Mouse (Mus musculus) heart, embryonic 12.5 days (tissue): ENCODE measurements around the gene Olfr1066. TPM values are rescaled to one million over a fixed set of nuclear protein-coding genes. Genes with fewer than 3 reads are reported as not detected.
"Not testable (repeated sequence)": the region's sequence is repeated elsewhere in the genome, so short reads cannot be mapped to it uniquely, and the experiment has no call there.

Source experiments
- ATAC-seq: fragments of 200-750 bp; cut with Nextera tagmentation; 2 replicates; pipeline ENCODE4 v1.8.0; 2017; ENCODE audit warnings: moderate TSS enrichment, moderate library complexity; ENCODE audit not compliant: insufficient number of reproducible peaks, low FRiP score
- H3K27ac ChIP-seq: fragments of 300-500 bp; sonication (generic); 2 replicates; pipeline ENCODE4 v1.5.1; 2016; ENCODE audit warnings: mild to moderate bottlenecking, moderate library complexity; ENCODE audit not compliant: poor library complexity, severe bottlenecking
- H3K27me3 ChIP-seq: fragments of 300-500 bp; sonication (generic); replicated peaks from 2 replicates; pipeline ENCODE4 v1.6.1; 2016; ENCODE audit warnings: mild to moderate bottlenecking, moderate library complexity
- H3K36me3 ChIP-seq: fragments of 300-500 bp; sonication (generic); 2 replicates; pipeline ENCODE4 v1.6.1; 2016; ENCODE audit warnings: mild to moderate bottlenecking, moderate library complexity
- H3K4me1 ChIP-seq: fragments of 300-500 bp; sonication (generic); replicated peaks from 2 replicates; pipeline ENCODE4 v1.6.1; 2016; ENCODE audit warnings: mild to moderate bottlenecking
- H3K4me2 ChIP-seq: fragments of 300-500 bp; sonication (generic); 2 replicates; pipeline ENCODE4 v1.6.1; 2016; ENCODE audit warnings: mild to moderate bottlenecking, moderate library complexity
- H3K4me3 ChIP-seq: fragments of 300-500 bp; sonication (generic); 2 replicates; pipeline ENCODE4 v1.5.1; 2016; ENCODE audit warnings: mild to moderate bottlenecking
- H3K9ac ChIP-seq: fragments of 300-500 bp; sonication (generic); 2 replicates; pipeline ENCODE4 v1.6.1; 2016; ENCODE audit warnings: mild to moderate bottlenecking, moderate library complexity
- H3K9me3 ChIP-seq: fragments of 300-500 bp; sonication (generic); replicated peaks from 2 replicates; pipeline ENCODE4 v1.6.1; 2016; ENCODE audit warnings: mild to moderate bottlenecking, moderate library complexity
- WGBS: fragments of 180-500 bp; shearing (Covaris S2); methylation state at CpG from one replicate; pipeline ENCODE4 v1.1.7; 2016; 5-methylcytosine and 5-hydroxymethylcytosine counted together
- polyA plus RNA-seq: library from polyadenylated mRNA; unstranded; fragments of >200 nt; fragmentation: Nextera tagmentation; extraction: Ambion mirVana; gene quantifications from 2 replicates; pipeline ENCODE4 v1.2.1, GENCODE M21; 2016

Gene Olfr1066
- polyA plus RNA-seq = not detected in 2 replicates

DNA sequence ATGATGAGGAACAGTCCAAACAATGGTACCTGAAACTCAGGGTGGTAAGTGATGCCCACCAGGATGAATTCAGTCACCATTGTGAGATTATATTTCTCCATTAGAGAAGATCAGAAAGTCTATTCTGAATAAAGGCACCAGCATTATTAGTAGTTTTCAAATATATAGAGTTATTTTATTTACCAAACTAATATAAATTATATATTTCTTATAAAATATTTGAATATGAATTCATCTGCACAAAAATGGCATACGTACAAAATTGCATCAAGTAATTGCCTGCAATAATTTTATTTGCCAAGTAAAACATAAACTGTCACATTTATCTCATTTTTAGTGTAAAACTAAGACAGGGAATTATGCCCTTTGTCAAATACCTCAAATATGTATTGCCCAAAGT lies at the start of gene Olfr1066:
Gene Olfr1066, minus strand, starts transcription at position 101 of the 400 bp plus-strand sequence.
- Histone ChIP-seq H3K9ac (no peak within 1 kb of the TSS), H3K4me3 (no peak within 1 kb of the TSS), H3K36me3 (no peaks in the 10 kb centered on the region), H3K4me2 (no peak within 1 kb of the TSS), H3K27me3 (no peaks in the 10 kb centered on the region), H3K9me3 (no peaks in the 10 kb centered on the region), H3K27ac (no peak within 1 kb of the TSS), H3K4me1 (no peaks in the 10 kb centered on the region)
- 80% methylated on average over 1 of the region's 1 CpGs for WGBS
- ATAC-seq = no peak

DNA sequence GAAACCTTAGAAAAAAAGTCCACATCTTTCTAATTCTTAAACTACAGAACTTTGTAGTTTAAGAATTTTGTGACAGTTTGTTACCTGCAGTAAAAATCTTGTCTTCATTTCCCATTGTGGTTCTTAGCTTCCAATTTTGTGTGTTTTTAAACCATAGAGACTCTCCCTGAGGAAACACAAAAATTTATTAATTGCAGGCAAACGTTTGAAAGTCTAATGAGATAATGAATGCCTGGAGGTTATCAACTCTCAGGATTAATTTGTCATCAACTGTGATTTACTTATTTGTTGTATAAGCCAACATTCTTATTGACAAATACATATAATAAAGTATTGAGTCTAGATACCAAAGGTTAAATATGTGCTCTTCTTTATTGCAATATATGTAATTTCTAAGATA lies 31.2 kb upstream of the Olfr1066 start, which contains the start of gene Olfr228:
Gene Olfr228, minus strand, starts transcription at position 101 of the 400 bp plus-strand sequence.
- Histone ChIP-seq H3K27ac (no peak within 1 kb of the TSS), H3K4me3 (no peak within 1 kb of the TSS), H3K4me1 (no peaks in the 10 kb centered on the region), H3K9ac (no peak within 1 kb of the TSS), H3K9me3 (no peaks in the 10 kb centered on the region), H3K27me3 (no peaks in the 10 kb centered on the region), H3K36me3 (no peaks in the 10 kb centered on the region), H3K4me2 (no peak within 1 kb of the TSS)
- WGBS = 35% methylated on average over 1 of the region's 1 CpGs
- ATAC-seq = no peak

DNA sequence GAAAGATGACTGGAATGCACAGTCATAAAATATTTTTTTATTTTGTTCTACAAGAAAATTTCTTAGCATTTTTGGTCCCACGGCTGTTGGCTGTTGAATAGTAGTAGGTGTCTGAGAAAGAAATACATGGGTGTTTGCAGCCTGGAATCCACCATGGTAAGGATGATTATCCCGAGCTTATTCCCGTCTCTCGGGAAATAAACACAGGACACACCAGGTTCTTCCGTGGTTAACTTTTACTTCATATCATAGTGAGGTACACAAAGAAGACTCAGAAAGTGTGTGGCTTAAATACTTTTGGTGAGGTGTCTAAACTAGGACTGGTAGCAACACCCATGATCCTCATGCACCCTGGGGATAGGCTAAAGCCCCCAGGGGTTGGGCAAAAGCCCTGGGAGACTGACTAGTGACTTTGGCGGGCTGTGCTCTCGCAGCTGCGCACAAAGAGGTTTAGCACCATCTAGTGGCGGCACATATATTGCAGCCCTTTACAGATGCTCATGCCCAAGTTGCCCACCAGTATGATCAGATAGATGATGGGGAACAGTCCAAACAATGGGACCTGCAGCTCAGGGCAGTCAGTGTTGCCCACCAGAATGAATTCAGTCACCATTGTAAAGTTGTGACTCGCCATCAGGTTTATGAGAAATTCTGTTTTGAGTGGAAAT lies 8.5 kb upstream of the Olfr1066 start:
- no peak for ATAC-seq
- Histone ChIP-seq H3K36me3 (no peaks in the 10 kb centered on the region), H3K9ac (no peak overlapping the region), H3K9me3 (no peaks in the 10 kb centered on the region), H3K4me3 (no peak overlapping the region), H3K27ac (no peak overlapping the region), H3K4me2 (peak overlapping the region; percentile 50; the same call in 1 of the 2 replicates), H3K4me1 (no peaks in the 10 kb centered on the region), H3K27me3 (no peaks in the 10 kb centered on the region)
- 32% methylated on average over 10 of the region's 10 CpGs for WGBS

- 30% methylated on average over 1 of the region's 1 CpGs for WGBS
- Histone ChIP-seq H3K27me3 (no peaks in the 10 kb centered on the region), H3K9ac (no peak overlapping the region), H3K9me3 (no peaks in the 10 kb centered on the region), H3K4me3 (no peak overlapping the region), H3K4me2 (no peak overlapping the region), H3K27ac (no peak overlapping the region), H3K36me3 (no peaks in the 10 kb centered on the region), H3K4me1 (no peaks in the 10 kb centered on the region)
- no peak for ATAC-seq
Measured at GRCm38 (mm10) chr2:86460434-86460833, 4.4 kb upstream of the Olfr1066 start.

GRCm38 (mm10) chr2:86450491-86450890 lies 5.6 kb downstream of the Olfr1066 start, which contains the start of gene Olfr1065:
TSS of gene Olfr1065 (minus strand) at chr2:86450591.
- not testable (repeated sequence) for H3K9ac ChIP-seq, H3K36me3 ChIP-seq, ATAC-seq, H3K27ac ChIP-seq, H3K4me3 ChIP-seq, H3K9me3 ChIP-seq, H3K4me1 ChIP-seq, H3K4me2 ChIP-seq, H3K27me3 ChIP-seq
- WGBS = 78% methylated on average over 1 of the region's 1 CpGs

- H3K9ac ChIP-seq, H3K36me3 ChIP-seq, H3K27ac ChIP-seq, H3K4me2 ChIP-seq, H3K27me3 ChIP-seq, H3K4me1 ChIP-seq, H3K9me3 ChIP-seq, ATAC-seq, H3K4me3 ChIP-seq: not testable (repeated sequence)
- WGBS = 73% methylated on average over 1 of the region's 1 CpGs
Measured at GRCm38 (mm10) chr2:86442101-86442500, 14.0 kb downstream of the Olfr1066 start.

DNA sequence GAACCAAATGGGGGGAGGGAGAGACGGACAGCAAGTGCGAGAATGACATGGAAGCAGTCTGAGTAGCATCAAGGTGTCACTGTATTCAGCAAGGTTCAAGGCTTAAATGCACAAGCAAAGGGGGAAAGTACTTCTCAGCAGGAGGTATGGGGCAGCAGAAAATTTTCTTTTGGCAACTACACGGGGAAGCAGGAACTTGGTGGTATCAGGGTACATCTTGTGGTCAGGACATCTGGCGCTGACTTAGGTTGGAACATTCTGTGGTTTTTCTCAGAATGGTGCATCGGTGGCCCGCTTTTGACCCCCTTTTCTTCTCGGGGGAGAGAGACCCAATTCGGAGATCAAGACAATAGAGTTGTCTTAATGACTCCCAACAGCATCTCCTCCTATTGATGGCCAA lies 27.6 kb downstream of the Olfr1066 start:
- not testable (repeated sequence) for H3K9ac ChIP-seq, H3K27me3 ChIP-seq, ATAC-seq, H3K4me2 ChIP-seq, H3K27ac ChIP-seq, H3K4me1 ChIP-seq, H3K36me3 ChIP-seq, H3K4me3 ChIP-seq, H3K9me3 ChIP-seq
- WGBS = 88% methylated on average over 8 of the region's 8 CpGs

DNA sequence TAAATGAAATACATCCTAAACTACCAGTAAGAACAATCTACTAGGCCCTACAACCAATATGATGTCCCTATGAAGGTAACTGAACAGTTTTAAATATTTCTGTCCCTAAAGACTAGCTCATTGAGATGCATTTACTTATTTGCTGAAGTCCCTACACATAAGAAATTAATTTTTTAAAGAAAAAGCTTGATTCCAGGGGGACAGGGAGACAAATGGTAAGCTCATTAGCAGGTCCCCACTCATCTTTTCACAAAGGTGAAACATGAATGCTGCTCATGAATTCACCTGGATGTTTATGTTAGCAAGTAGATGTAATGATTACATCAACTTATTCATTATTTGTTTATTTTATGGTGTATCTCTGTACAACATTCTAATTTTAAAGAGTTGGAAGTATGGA lies 29.4 kb downstream of the Olfr1066 start, which contains the start of gene Olfr1062:
Gene Olfr1062, minus strand, starts transcription at position 101 of the 400 bp plus-strand sequence.
- H3K9me3 ChIP-seq, H3K4me1 ChIP-seq, H3K36me3 ChIP-seq, H3K27ac ChIP-seq, H3K27me3 ChIP-seq, ATAC-seq, H3K4me3 ChIP-seq, H3K9ac ChIP-seq, H3K4me2 ChIP-seq: not testable (repeated sequence)

- Histone ChIP-seq H3K27ac (no peak within 1 kb of the TSS), H3K9ac (no peak within 1 kb of the TSS), H3K4me2 (no peak within 1 kb of the TSS), H3K27me3 (no peaks in the 10 kb centered on the region), H3K36me3 (no peaks in the 10 kb centered on the region), H3K4me3 (no peak within 1 kb of the TSS), H3K9me3 (0 out of 2 replicates have a peak, but pooled peaks cover 3% of the 10 kb centered on the region), H3K4me1 (no peaks in the 10 kb centered on the region)
- no peak for ATAC-seq
- 72% methylated on average over 1 of the region's 1 CpGs for WGBS
Measured at GRCm38 (mm10) chr2:86413950-86414349, 42.1 kb downstream of the Olfr1066 start, which contains the start of gene Olfr1061. TSS of gene Olfr1061 (minus strand) at chr2:86414050.

Other genes with a start within 250 kb of the Olfr1066 start
- not detected in 2 replicates for gene Olfr1046, start 237.0 kb downstream of the Olfr1066 start, polyA plus RNA-seq
- not detected in 2 replicates for gene Olfr1047, start 224.9 kb downstream of the Olfr1066 start, polyA plus RNA-seq
- gene Olfr1048, start 216.0 kb downstream of the Olfr1066 start, polyA plus RNA-seq = not detected in 2 replicates
- gene Olfr1049, start 197.9 kb downstream of the Olfr1066 start, polyA plus RNA-seq = not detected in 2 replicates
- gene Olfr1051, start 177.2 kb downstream of the Olfr1066 start, polyA plus RNA-seq = not detected in 2 replicates
- gene Olfr1052, start 163.8 kb downstream of the Olfr1066 start, polyA plus RNA-seq = not detected in 2 replicates
- gene Olfr1053, start 141.0 kb downstream of the Olfr1066 start, polyA plus RNA-seq = not detected in 2 replicates
- gene Olfr1054, start 120.8 kb downstream of the Olfr1066 start, polyA plus RNA-seq = not detected in 2 replicates
- gene Olfr1055, start 106.0 kb downstream of the Olfr1066 start, polyA plus RNA-seq = not detected in 2 replicates
- not detected in 2 replicates for gene Olfr1056, start 93.8 kb downstream of the Olfr1066 start, polyA plus RNA-seq
- gene Olfr1057, start 77.9 kb downstream of the Olfr1066 start, polyA plus RNA-seq = not detected in 2 replicates
- gene Olfr1058, start 67.7 kb downstream of the Olfr1066 start, polyA plus RNA-seq = not detected in 2 replicates
- gene Olfr1061, start 42.2 kb downstream of the Olfr1066 start, polyA plus RNA-seq = not detected in 2 replicates
- gene Olfr1062, start 29.5 kb downstream of the Olfr1066 start, polyA plus RNA-seq = not detected in 2 replicates
- gene Olfr1065, start 5.7 kb downstream of the Olfr1066 start, polyA plus RNA-seq = not detected in 2 replicates
- not detected in 2 replicates for gene Olfr228, start 31.1 kb upstream of the Olfr1066 start, polyA plus RNA-seq
- gene Olfr1076, start 52.2 kb upstream of the Olfr1066 start, polyA plus RNA-seq = not detected in 2 replicates
- not detected in 2 replicates for gene Olfr1079, start 86.2 kb upstream of the Olfr1066 start, polyA plus RNA-seq
- not detected in 2 replicates for gene Olfr1080, start 102.0 kb upstream of the Olfr1066 start, polyA plus RNA-seq
- not detected in 2 replicates for gene Olfr1082, start 142.7 kb upstream of the Olfr1066 start, polyA plus RNA-seq
- not detected in 2 replicates for gene Olfr1084, start 183.5 kb upstream of the Olfr1066 start, polyA plus RNA-seq
- not detected in 2 replicates for gene Olfr1085, start 205.8 kb upstream of the Olfr1066 start, polyA plus RNA-seq
- not detected in 2 replicates for gene Olfr1086, start 223.8 kb upstream of the Olfr1066 start, polyA plus RNA-seq
- not detected in 2 replicates for gene Olfr1087, start 242.1 kb upstream of the Olfr1066 start, polyA plus RNA-seq